Mouse (Mus musculus): ENCODE measurements around the gene Eme1. TPM values are rescaled to one million over a fixed set of nuclear protein-coding genes. Genes with fewer than 3 reads are reported as not detected.

The Eme1 gene
- polyA plus RNA-seq, 1 experiment from 2014 or later = 2.3 TPM

DNA sequence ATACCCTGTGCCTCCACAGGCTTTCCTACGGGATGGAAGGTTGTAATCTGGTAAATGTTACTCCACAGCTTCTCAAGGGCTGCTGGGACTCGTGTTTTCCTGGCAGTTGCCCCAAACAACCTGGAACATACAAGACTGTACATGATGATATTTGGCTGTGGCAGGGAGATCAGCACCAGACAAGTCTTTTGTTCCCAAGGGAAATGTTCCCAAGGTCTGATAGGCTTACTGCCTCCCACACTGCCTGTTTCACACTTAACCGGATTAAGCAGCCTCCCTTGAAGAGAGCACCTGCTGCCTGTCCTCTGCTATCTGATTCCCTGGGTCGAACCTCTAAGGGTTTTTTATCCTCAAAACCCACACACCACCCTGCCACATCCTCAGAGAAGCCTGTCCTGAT is 38.3 kb downstream of the Eme1 start:
- Histone ChIP-seq H3K27me3 (replicated peaks) (0 out of 2 replicates have a peak, but pooled peaks cover 3% of the 10 kb centered on the region), H3K36me3 (no peaks in the 10 kb centered on the region), H3K27ac (replicated peaks) (no peak overlapping the region), H3K4me3 (replicated peaks) (no peak overlapping the region), H3K9me3 (replicated peaks) (no peaks in the 10 kb centered on the region), H3K4me2 (no peak overlapping the region), H3K4me1 (no peaks in the 10 kb centered on the region), H3K9ac (replicated peaks) (no peak overlapping the region)
- WGBS = 42% methylated on average over 4 of the region's 4 CpGs
- ATAC-seq (ENCODE audit: low FRiP score) = no peak

GRCm38 (mm10) chr11:94614603-94615002 is 39.2 kb downstream of the Eme1 start:
- ATAC-seq (ENCODE audit: low FRiP score) = no peak
- H3K4me3 ChIP-seq (replicated peaks) = no peak overlapping the region
- WGBS = 77% methylated on average over 4 of the region's 4 CpGs
- no peaks in the 10 kb centered on the region for H3K9me3 ChIP-seq (replicated peaks)
- no peaks in the 10 kb centered on the region for H3K36me3 ChIP-seq
- H3K27me3 ChIP-seq (replicated peaks) = 0 out of 2 replicates have a peak, but pooled peaks cover 3% of the 10 kb centered on the region
- H3K27ac ChIP-seq (replicated peaks) = no peak overlapping the region
- no peak overlapping the region for H3K4me2 ChIP-seq
- no peak overlapping the region for H3K9ac ChIP-seq (replicated peaks)
- no peaks in the 10 kb centered on the region for H3K4me1 ChIP-seq

- WGBS = 49% methylated on average over 4 of the region's 4 CpGs
- H3K4me3 ChIP-seq (replicated peaks) = no peak overlapping the region
- H3K9ac ChIP-seq (replicated peaks) = no peak overlapping the region
- H3K4me1 ChIP-seq = no peaks in the 10 kb centered on the region
- 0 out of 2 replicates have a peak, but pooled peaks cover 3% of the 10 kb centered on the region for H3K27me3 ChIP-seq (replicated peaks)
- no peak overlapping the region for H3K27ac ChIP-seq (replicated peaks)
- H3K4me2 ChIP-seq = no peak overlapping the region
- H3K9me3 ChIP-seq (replicated peaks) = no peaks in the 10 kb centered on the region
- peak; percentile 61; the same call in 1 of the 2 replicates for ATAC-seq (ENCODE audit: low FRiP score)
- no peaks in the 10 kb centered on the region for H3K36me3 ChIP-seq
Observed at GRCm38 (mm10) chr11:94610744-94611740, 42.7 kb downstream of the Eme1 start.

GRCm38 (mm10) chr11:94602356-94602955 is 51.3 kb downstream of the Eme1 start:
- no peak for ATAC-seq (ENCODE audit: low FRiP score)
- no peak overlapping the region for H3K4me3 ChIP-seq (replicated peaks)
- H3K4me1 ChIP-seq = peaks cover 12% of the 10 kb centered on the region
- H3K9me3 ChIP-seq (replicated peaks) = no peaks in the 10 kb centered on the region
- H3K36me3 ChIP-seq = no peaks in the 10 kb centered on the region
- H3K9ac ChIP-seq (replicated peaks) = no peak overlapping the region
- 71% methylated on average over 11 of the region's 11 CpGs for WGBS
- H3K27me3 ChIP-seq (replicated peaks) = peaks cover 11% of the 10 kb centered on the region
- no peak overlapping the region for H3K27ac ChIP-seq (replicated peaks)
- peak overlapping the region; percentile 78 for H3K4me2 ChIP-seq

- Histone ChIP-seq H3K4me3 (replicated peaks) (peak within 1 kb of the TSS; percentile 41), H3K27ac (replicated peaks) (peak within 1 kb of the TSS; percentile 29; the same call in 1 of the 2 replicates), H3K4me1 (peaks cover 12% of the 10 kb centered on the region), H3K4me2 (peak within 1 kb of the TSS; percentile 78), H3K36me3 (no peaks in the 10 kb centered on the region), H3K9me3 (replicated peaks) (no peaks in the 10 kb centered on the region), H3K9ac (replicated peaks) (peak within 1 kb of the TSS; percentile 41; the same call in 1 of the 2 replicates), H3K27me3 (replicated peaks) (peaks cover 11% of the 10 kb centered on the region)
- peak; percentile 66; the same call in 1 of the 2 replicates for ATAC-seq (ENCODE audit: low FRiP score)
- under 1% methylated on average over 46 of the region's 52 CpGs for WGBS
Observed at GRCm38 (mm10) chr11:94601321-94602281, 52.2 kb downstream of the Eme1 start, which contains the start of gene Acsf2. Acsf2 (minus strand) TSS chr11:94601871.

DNA sequence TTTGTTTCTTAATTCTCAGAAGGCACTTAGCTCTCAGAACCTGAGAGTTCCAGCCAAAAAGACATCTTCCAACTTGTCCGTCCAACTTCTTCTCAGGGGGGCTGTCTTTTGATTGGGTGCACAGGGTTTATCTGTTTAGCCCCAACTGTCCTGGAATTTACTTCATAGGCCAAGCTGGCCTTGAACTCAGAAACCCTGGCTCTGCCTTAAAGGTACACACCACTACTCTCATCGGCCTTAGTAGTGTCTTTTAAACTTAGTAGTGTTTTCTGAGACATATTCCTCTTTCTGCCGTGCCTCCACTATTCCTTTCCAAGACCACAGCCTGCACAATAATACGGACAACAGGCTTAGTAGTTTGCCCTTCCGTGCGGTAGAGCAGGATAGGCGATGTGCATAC is 53.3 kb downstream of the Eme1 start:
- peak overlapping the region; percentile 78; the same call in 1 of the 2 replicates for H3K4me2 ChIP-seq
- no peak overlapping the region for H3K4me3 ChIP-seq (replicated peaks)
- H3K27ac ChIP-seq (replicated peaks) = no peak overlapping the region
- peaks cover 12% of the 10 kb centered on the region for H3K4me1 ChIP-seq
- no peak overlapping the region for H3K9ac ChIP-seq (replicated peaks)
- WGBS = 94% methylated on average over 7 of the region's 7 CpGs
- H3K27me3 ChIP-seq (replicated peaks) = peaks cover 11% of the 10 kb centered on the region
- no peaks in the 10 kb centered on the region for H3K36me3 ChIP-seq
- ATAC-seq (ENCODE audit: low FRiP score) = no peak
- H3K9me3 ChIP-seq (replicated peaks) = no peaks in the 10 kb centered on the region

DNA sequence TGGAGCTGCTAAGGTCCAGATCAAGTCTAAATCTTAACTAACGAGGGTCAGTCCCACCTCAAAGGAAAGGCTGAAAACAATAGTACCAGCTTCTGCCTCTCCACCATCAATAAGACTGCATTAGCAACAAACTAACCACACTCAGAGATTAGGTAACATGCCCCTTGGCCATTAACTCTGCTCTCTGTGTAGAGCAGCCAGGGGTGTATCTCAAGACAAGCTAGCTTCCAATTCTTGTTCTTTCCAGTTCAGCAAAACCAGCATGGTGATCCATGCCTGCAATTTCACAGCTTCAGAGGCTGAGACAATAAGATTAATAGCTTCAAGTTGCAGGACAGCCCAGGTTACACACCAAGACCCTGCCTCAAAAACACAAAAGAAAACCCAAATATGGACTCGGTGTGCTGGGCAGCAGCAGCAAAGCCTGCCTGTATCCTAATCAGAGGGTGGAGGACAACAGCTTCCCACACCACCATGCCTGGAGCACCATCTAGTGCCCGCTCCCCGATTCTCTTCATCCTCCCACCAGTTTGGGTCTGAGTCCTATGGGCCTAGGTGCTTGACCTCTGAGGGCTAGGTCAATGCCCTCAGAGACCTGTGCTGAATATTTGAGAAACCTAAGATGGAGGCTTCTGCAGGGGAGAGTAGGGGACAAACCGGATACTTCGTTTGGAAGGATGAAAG is 55.2 kb downstream of the Eme1 start:
- Histone ChIP-seq H3K4me2 (no peak overlapping the region), H3K27me3 (replicated peaks) (peaks cover 11% of the 10 kb centered on the region), H3K9ac (replicated peaks) (no peak overlapping the region), H3K36me3 (no peaks in the 10 kb centered on the region), H3K4me3 (replicated peaks) (no peak overlapping the region), H3K27ac (replicated peaks) (no peak overlapping the region), H3K9me3 (replicated peaks) (no peaks in the 10 kb centered on the region), H3K4me1 (peaks cover 12% of the 10 kb centered on the region)
- ATAC-seq (ENCODE audit: low FRiP score) = no peak
- WGBS = 79% methylated on average over 6 of the region's 6 CpGs

- Histone ChIP-seq H3K27me3 (replicated peaks) (peaks cover 11% of the 10 kb centered on the region), H3K4me3 (replicated peaks) (no peak overlapping the region), H3K36me3 (no peaks in the 10 kb centered on the region), H3K9me3 (replicated peaks) (no peaks in the 10 kb centered on the region), H3K27ac (replicated peaks) (no peak overlapping the region), H3K9ac (replicated peaks) (no peak overlapping the region), H3K4me1 (peaks cover 11% of the 10 kb centered on the region), H3K4me2 (no peak overlapping the region)
- ATAC-seq (ENCODE audit: low FRiP score) = no peak
- 52% methylated on average over 4 of the region's 4 CpGs for WGBS
Observed at GRCm38 (mm10) chr11:94597319-94597718, 56.4 kb downstream of the Eme1 start.

DNA sequence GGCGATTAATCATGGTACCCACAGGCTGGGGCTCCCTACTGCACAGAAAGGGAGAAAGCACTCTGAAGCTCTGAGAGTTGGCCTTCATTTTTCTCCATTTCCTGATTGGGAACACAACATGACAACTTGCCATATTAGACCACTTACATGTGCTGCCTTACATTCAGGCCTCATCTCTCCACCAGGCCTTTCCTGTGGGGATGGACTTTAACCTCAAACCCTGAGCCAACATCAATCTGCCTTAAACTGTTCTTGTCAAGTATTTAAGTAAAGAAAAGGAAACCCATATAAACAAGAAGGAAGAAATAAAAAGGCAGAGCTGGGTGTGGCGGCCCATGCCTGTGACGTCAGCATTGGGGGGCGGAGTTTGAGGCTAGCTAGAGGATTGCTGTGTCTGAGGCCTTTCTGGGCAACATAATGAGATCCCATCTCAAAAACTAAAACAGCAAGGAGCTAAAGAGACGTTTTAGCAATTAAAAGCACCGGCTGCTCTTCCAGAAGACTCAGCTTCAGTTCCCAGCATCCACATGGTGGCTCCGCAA is 57.4 kb downstream of the Eme1 start:
- no peak overlapping the region for H3K4me2 ChIP-seq
- H3K36me3 ChIP-seq = no peaks in the 10 kb centered on the region
- 75% methylated on average over 7 of the region's 7 CpGs for WGBS
- no peak for ATAC-seq (ENCODE audit: low FRiP score)
- H3K27me3 ChIP-seq (replicated peaks) = peaks cover 8% of the 10 kb centered on the region; the same call in 1 of the 2 replicates
- peaks cover 5% of the 10 kb centered on the region for H3K4me1 ChIP-seq
- no peak overlapping the region for H3K9ac ChIP-seq (replicated peaks)
- no peak overlapping the region for H3K4me3 ChIP-seq (replicated peaks)
- no peak overlapping the region for H3K27ac ChIP-seq (replicated peaks)
- no peaks in the 10 kb centered on the region for H3K9me3 ChIP-seq (replicated peaks)

Measured in neural tube, embryonic 15.5 days (tissue).